Mouse (Mus musculus) urinary bladder, adult 18-20 months (tissue): ENCODE data around the gene Olfr593.
"Not testable (repeated sequence)": the region's sequence is repeated elsewhere in the genome, so short reads cannot be mapped to it uniquely, and the experiment has no call there.

Experiments
- DNase-seq, 2 experiments: peaks; one replicate each; pipeline ENCODE4 v3.0.0; 2022; ENCODE audit warnings: low spot score in 2 of 2, mixed read lengths in 2 of 2

Gene Olfr593

GRCm38 (mm10) chr7:103211562-103211961 is at the start of gene Olfr593:
Gene Olfr593 (plus strand): TSS chr7:103211862.
- no peak for DNase-seq

- no peak for DNase-seq
These were observed 42.0 kb upstream of the Olfr593 start for GRCm38 (mm10) chr7:103169697-103170096.

- DNase-seq: no peak
These were observed 33.4 kb upstream of the Olfr593 start, which contains the start of gene Olfr591 for GRCm38 (mm10) chr7:103178240-103178639. Gene Olfr591 (minus strand): TSS chr7:103178340.

- not testable (repeated sequence) for DNase-seq
These were observed 27.2 kb upstream of the Olfr593 start, which contains the start of gene Olfr592 for GRCm38 (mm10) chr7:103184503-103184902. Gene Olfr592 (plus strand): TSS chr7:103184803.

- not testable (repeated sequence) for DNase-seq
These were observed 388 bp downstream of the Olfr593 start for GRCm38 (mm10) chr7:103212050-103212449.

GRCm38 (mm10) chr7:103216696-103217095 is 5.0 kb downstream of the Olfr593 start, which contains the start of gene Olfr594:
Gene Olfr594 (plus strand): TSS chr7:103216996.
- DNase-seq: no peak

GRCm38 (mm10) chr7:103252405-103252804 is 40.7 kb downstream of the Olfr593 start, which contains the start of gene Usp17ld:
Gene Usp17ld (minus strand): TSS chr7:103252505.
- not testable (repeated sequence) for DNase-seq
